Mouse (Mus musculus) neural tube, embryonic 12.5 days (tissue): ENCODE measurements around the gene Rapgef2. TPM values are rescaled to one million over a fixed set of nuclear protein-coding genes. Genes with fewer than 3 reads are reported as not detected.

Experiments
- ATAC-seq: fragments of 200-750 bp; cut with Nextera tagmentation; 2 replicates; pipeline ENCODE4 v1.8.0; 2017; ENCODE audit warnings: low read depth, mild to moderate bottlenecking, moderate TSS enrichment, moderate library complexity; ENCODE audit not compliant: low FRiP score
- H3K27ac ChIP-seq: fragments of 300-500 bp; sonication (generic); 2 replicates; pipeline ENCODE4 v1.5.1; 2016
- H3K27me3 ChIP-seq: fragments of 300-500 bp; sonication (generic); replicated peaks from 2 replicates; pipeline ENCODE4 v1.6.1; 2016; ENCODE audit warnings: mild to moderate bottlenecking
- H3K36me3 ChIP-seq: fragments of 300-500 bp; sonication (generic); 2 replicates; pipeline ENCODE4 v1.6.1; 2016; ENCODE audit warnings: mild to moderate bottlenecking
- H3K4me1 ChIP-seq: fragments of 300-500 bp; sonication (generic); 2 replicates; pipeline ENCODE4 v1.6.1; 2016
- H3K4me2 ChIP-seq: fragments of 300-500 bp; sonication (generic); replicated peaks from 2 replicates; pipeline ENCODE4 v1.6.1; 2016; ENCODE audit warnings: mild to moderate bottlenecking
- H3K4me3 ChIP-seq: fragments of 300-500 bp; sonication (generic); 2 replicates; pipeline ENCODE4 v1.5.1; 2016
- H3K9ac ChIP-seq: fragments of 300-500 bp; sonication (generic); 2 replicates; pipeline ENCODE4 v1.6.1; 2016; ENCODE audit warnings: mild to moderate bottlenecking
- H3K9me3 ChIP-seq: fragments of 300-500 bp; sonication (generic); 2 replicates; pipeline ENCODE4 v1.6.1; 2016; ENCODE audit warnings: mild to moderate bottlenecking
- WGBS: fragments of 180-500 bp; shearing (Covaris S2); methylation state at CpG from one replicate; pipeline ENCODE4 v1.1.7; 2016; 5-methylcytosine and 5-hydroxymethylcytosine counted together
- polyA plus RNA-seq: library from polyadenylated mRNA; unstranded; fragments of >200 nt; fragmentation: Nextera tagmentation; extraction: Ambion mirVana; gene quantifications from 2 replicates; pipeline ENCODE4 v1.2.1, GENCODE M21; 2016

Gene Rapgef2
- polyA plus RNA-seq, 1 experiment from 2014 or later: 8.9 TPM

GRCm38 (mm10) chr3:79296586-79296985 is 10.3 kb upstream of the Rapgef2 start:
- Histone ChIP-seq H3K9me3 (no peaks in the 10 kb centered on the region), H3K36me3 (no peaks in the 10 kb centered on the region), H3K4me3 (no peak overlapping the region), H3K9ac (no peak overlapping the region), H3K27ac (no peak overlapping the region), H3K4me1 (no peaks in the 10 kb centered on the region), H3K4me2 (no peak overlapping the region), H3K27me3 (no peaks in the 10 kb centered on the region)
- no peak for ATAC-seq
- 86% methylated on average over 3 of the region's 3 CpGs for WGBS

- WGBS: 74% methylated on average over 5 of the region's 5 CpGs
- H3K9ac ChIP-seq: no peak overlapping the region
- no peak overlapping the region for H3K4me3 ChIP-seq
- H3K4me2 ChIP-seq: no peak overlapping the region
- no peaks in the 10 kb centered on the region for H3K9me3 ChIP-seq
- no peaks in the 10 kb centered on the region for H3K27me3 ChIP-seq
- ATAC-seq: no peak
- H3K36me3 ChIP-seq: no peaks in the 10 kb centered on the region
- H3K4me1 ChIP-seq: no peaks in the 10 kb centered on the region
- H3K27ac ChIP-seq: no peak overlapping the region
Measured at GRCm38 (mm10) chr3:79296049-79296448, 9.7 kb upstream of the Rapgef2 start.

GRCm38 (mm10) chr3:79294701-79295100 is 8.4 kb upstream of the Rapgef2 start:
- Histone ChIP-seq H3K27ac (no peak overlapping the region), H3K4me2 (no peak overlapping the region), H3K9me3 (no peaks in the 10 kb centered on the region), H3K36me3 (no peaks in the 10 kb centered on the region), H3K27me3 (no peaks in the 10 kb centered on the region), H3K4me1 (no peaks in the 10 kb centered on the region), H3K4me3 (no peak overlapping the region), H3K9ac (no peak overlapping the region)
- ATAC-seq: no peak
- 86% methylated on average over 3 of the region's 3 CpGs for WGBS

- Histone ChIP-seq H3K9ac (no peak overlapping the region), H3K4me2 (no peak overlapping the region), H3K9me3 (no peaks in the 10 kb centered on the region), H3K4me3 (no peak overlapping the region), H3K27me3 (no peaks in the 10 kb centered on the region), H3K4me1 (no peaks in the 10 kb centered on the region), H3K36me3 (no peaks in the 10 kb centered on the region), H3K27ac (no peak overlapping the region)
- WGBS: 71% methylated on average over 4 of the region's 4 CpGs
- ATAC-seq: no peak
Measured at GRCm38 (mm10) chr3:79293023-79293422, 6.7 kb upstream of the Rapgef2 start.

GRCm38 (mm10) chr3:79289050-79289449 is 2.7 kb upstream of the Rapgef2 start:
- no peak for ATAC-seq
- H3K4me3 ChIP-seq: no peak overlapping the region
- H3K4me2 ChIP-seq: no peak overlapping the region
- no peaks in the 10 kb centered on the region for H3K27me3 ChIP-seq
- 76% methylated on average over 3 of the region's 3 CpGs for WGBS
- no peaks in the 10 kb centered on the region for H3K9me3 ChIP-seq
- H3K36me3 ChIP-seq: no peaks in the 10 kb centered on the region
- no peak overlapping the region for H3K27ac ChIP-seq
- H3K9ac ChIP-seq: no peak overlapping the region
- H3K4me1 ChIP-seq: peaks cover 19% of the 10 kb centered on the region

- Histone ChIP-seq H3K9ac (peak overlapping the region; percentile 94), H3K9me3 (no peaks in the 10 kb centered on the region), H3K4me2 (peak overlapping the region; percentile 91), H3K4me1 (peaks cover 30% of the 10 kb centered on the region), H3K36me3 (no peaks in the 10 kb centered on the region), H3K27me3 (no peaks in the 10 kb centered on the region), H3K4me3 (peak overlapping the region; percentile 93), H3K27ac (no peak overlapping the region)
- WGBS: 17% methylated on average over 17 of the region's 17 CpGs
- no peak for ATAC-seq
Measured at GRCm38 (mm10) chr3:79287699-79288458, 1.6 kb upstream of the Rapgef2 start.

GRCm38 (mm10) chr3:79287108-79287576 is 825 bp upstream of the Rapgef2 start:
- under 1% methylated on average over 59 of the region's 60 CpGs for WGBS
- Histone ChIP-seq H3K9ac (peak overlapping the region; percentile 94), H3K9me3 (no peaks in the 10 kb centered on the region), H3K27me3 (no peaks in the 10 kb centered on the region), H3K4me1 (peaks cover 37% of the 10 kb centered on the region), H3K4me2 (peak overlapping the region; percentile 91), H3K27ac (peak overlapping the region; percentile 97), H3K4me3 (peak overlapping the region; percentile 93), H3K36me3 (no peaks in the 10 kb centered on the region)
- ATAC-seq: peak; percentile 98

GRCm38 (mm10) chr3:79286031-79286375 is 314 bp downstream of the Rapgef2 start:
- peak overlapping the region; percentile 94 for H3K9ac ChIP-seq
- 2% methylated on average over 10 of the region's 10 CpGs for WGBS
- peak overlapping the region; percentile 91 for H3K4me2 ChIP-seq
- H3K27me3 ChIP-seq: no peaks in the 10 kb centered on the region
- peak overlapping the region; percentile 93 for H3K4me3 ChIP-seq
- H3K9me3 ChIP-seq: no peaks in the 10 kb centered on the region
- H3K4me1 ChIP-seq: peaks cover 37% of the 10 kb centered on the region
- H3K27ac ChIP-seq: peak overlapping the region; percentile 97
- ATAC-seq: no peak
- H3K36me3 ChIP-seq: no peaks in the 10 kb centered on the region

GRCm38 (mm10) chr3:79285097-79285675 is 1.1 kb downstream of the Rapgef2 start:
- no peak for ATAC-seq
- Histone ChIP-seq H3K27me3 (no peaks in the 10 kb centered on the region), H3K4me1 (peaks cover 37% of the 10 kb centered on the region), H3K4me2 (peak overlapping the region; percentile 91), H3K9ac (peak overlapping the region; percentile 94; the same call in 1 of the 2 replicates), H3K36me3 (no peaks in the 10 kb centered on the region), H3K4me3 (peak overlapping the region; percentile 93), H3K27ac (no peak overlapping the region), H3K9me3 (no peaks in the 10 kb centered on the region)
- 64% methylated on average over 13 of the region's 13 CpGs for WGBS

- Histone ChIP-seq H3K36me3 (no peaks in the 10 kb centered on the region), H3K9me3 (no peaks in the 10 kb centered on the region), H3K4me3 (no peak overlapping the region), H3K4me1 (peaks cover 37% of the 10 kb centered on the region), H3K9ac (no peak overlapping the region), H3K4me2 (peak overlapping the region; percentile 91), H3K27me3 (no peaks in the 10 kb centered on the region), H3K27ac (no peak overlapping the region)
- 74% methylated on average over 3 of the region's 3 CpGs for WGBS
- ATAC-seq: no peak
Measured at GRCm38 (mm10) chr3:79283976-79284375, 2.3 kb downstream of the Rapgef2 start.

GRCm38 (mm10) chr3:79283031-79283430 is 3.3 kb downstream of the Rapgef2 start:
- no peak overlapping the region for H3K4me2 ChIP-seq
- no peak overlapping the region for H3K27ac ChIP-seq
- H3K4me3 ChIP-seq: no peak overlapping the region
- H3K9ac ChIP-seq: no peak overlapping the region
- 38% methylated on average over 2 of the region's 2 CpGs for WGBS
- H3K9me3 ChIP-seq: no peaks in the 10 kb centered on the region
- H3K36me3 ChIP-seq: no peaks in the 10 kb centered on the region
- no peak for ATAC-seq
- no peaks in the 10 kb centered on the region for H3K27me3 ChIP-seq
- H3K4me1 ChIP-seq: peaks cover 37% of the 10 kb centered on the region

- 0 out of 2 replicates have a peak, but pooled peaks have one; percentile 27 for ATAC-seq
- H3K4me2 ChIP-seq: no peak overlapping the region
- H3K27me3 ChIP-seq: no peaks in the 10 kb centered on the region
- no peak overlapping the region for H3K4me3 ChIP-seq
- no peaks in the 10 kb centered on the region for H3K36me3 ChIP-seq
- H3K9ac ChIP-seq: no peak overlapping the region
- no peak overlapping the region for H3K27ac ChIP-seq
- H3K9me3 ChIP-seq: no peaks in the 10 kb centered on the region
- peaks cover 21% of the 10 kb centered on the region for H3K4me1 ChIP-seq
- WGBS: 61% methylated on average over 11 of the region's 11 CpGs
Measured at GRCm38 (mm10) chr3:79275856-79276645, 10.3 kb downstream of the Rapgef2 start.
